Mouse (Mus musculus): Measurements from ENCODE around the gene Plce1. TPM values are rescaled to one million over a fixed set of nuclear protein-coding genes. Genes with fewer than 3 reads are reported as not detected.

Gene Plce1
- total RNA-seq (2023), result 0.59 TPM

GRCm38 (mm10) chr19:38480731-38481621 lies at the start of gene Plce1:
Gene Plce1 (plus strand): TSS chr19:38481109.

GRCm38 (mm10) chr19:38818766-38819426 lies 338.0 kb downstream of the Plce1 start, which contains the start of gene Noc3l:
Gene Noc3l (minus strand): TSS chr19:38819237.

Other genes with a start within 250 kb of the Plce1 start
- gene Lgi1, start 216.6 kb upstream of the Plce1 start, total RNA-seq (2023), result not detected
- 17.1 TPM for gene Slc35g1, start 85.1 kb upstream of the Plce1 start, total RNA-seq (2023)